Mouse (Mus musculus) embryonic fibroblast, embryonic 13.5 days (primary cell): ENCODE measurements around the gene AC134908.4. TPM values are rescaled to one million over a fixed set of nuclear protein-coding genes. Genes with fewer than 3 reads are reported as not detected.
A peak's percentile ranks its signal among the peaks of the same experiment; 100 is the strongest.

Experiments
- H3K27ac ChIP-seq: 2 replicates; pipeline ENCODE4 v1.5.1; 2012; ENCODE audit warnings: low read length, control low read depth, inconsistent platforms; ENCODE audit not compliant: insufficient read depth
- H3K4me1 ChIP-seq: 2 replicates; pipeline ENCODE4 v1.6.1; 2011; ENCODE audit warnings: low read length; ENCODE audit not compliant: control insufficient read depth, insufficient read depth
- H3K4me3 ChIP-seq: 2 replicates; pipeline ENCODE4 v1.5.1; 2011; ENCODE audit warnings: mild to moderate bottlenecking, control low read depth, low read length; ENCODE audit not compliant: insufficient read depth
- CTCF ChIP-seq: IDR thresholded peaks from 2 replicates; pipeline ENCODE4 v1.5.1; 2011; ENCODE audit warnings: mild to moderate bottlenecking, control low read depth, low read length, moderate library complexity, borderline replicate concordance; ENCODE audit not compliant: insufficient read depth
- POLR2A ChIP-seq: IDR thresholded peaks from 2 replicates; pipeline ENCODE4 v1.6.1; 2011; ENCODE audit warnings: low read depth, mild to moderate bottlenecking, control low read depth, low read length, moderate library complexity
- polyA plus RNA-seq: library from polyadenylated mRNA; stranded (reverse); fragments of >200 nt; gene quantifications from 2 replicates; pipeline ENCODE4 v1.2.4, GENCODE M21; 2011; ENCODE audit warnings: low read depth; ENCODE audit not compliant: missing spikeins, insufficient read length

Gene AC134908.4
- polyA plus RNA-seq, 1 experiment, result not detected

DNA sequence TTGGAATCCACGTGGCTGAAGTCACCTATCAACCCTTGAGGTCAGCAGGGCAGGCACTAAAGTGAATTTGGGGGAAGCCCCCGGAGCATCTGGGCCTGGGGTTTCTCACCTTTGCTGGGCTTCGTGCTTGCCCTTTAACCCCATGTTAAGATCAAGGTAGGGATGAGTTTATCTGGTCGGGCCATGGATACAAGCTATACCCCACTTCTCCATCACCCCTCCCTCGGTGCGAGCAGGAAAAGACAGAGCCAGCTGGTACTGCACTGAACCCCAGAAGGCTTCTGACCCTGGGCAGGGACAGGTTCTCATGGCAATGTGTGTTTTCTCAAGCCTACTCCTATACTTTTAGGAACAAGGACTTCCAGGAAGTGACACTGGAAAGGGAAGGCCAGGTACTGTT is 14.1 kb downstream of the AC134908.4 start:
- H3K4me1 ChIP-seq, result no peaks in the 10 kb centered on the region
- no peak overlapping the region for H3K4me3 ChIP-seq
- TF ChIP-seq CTCF, result no peak
- no peak for TF ChIP-seq POLR2A
- no peak overlapping the region for H3K27ac ChIP-seq

DNA sequence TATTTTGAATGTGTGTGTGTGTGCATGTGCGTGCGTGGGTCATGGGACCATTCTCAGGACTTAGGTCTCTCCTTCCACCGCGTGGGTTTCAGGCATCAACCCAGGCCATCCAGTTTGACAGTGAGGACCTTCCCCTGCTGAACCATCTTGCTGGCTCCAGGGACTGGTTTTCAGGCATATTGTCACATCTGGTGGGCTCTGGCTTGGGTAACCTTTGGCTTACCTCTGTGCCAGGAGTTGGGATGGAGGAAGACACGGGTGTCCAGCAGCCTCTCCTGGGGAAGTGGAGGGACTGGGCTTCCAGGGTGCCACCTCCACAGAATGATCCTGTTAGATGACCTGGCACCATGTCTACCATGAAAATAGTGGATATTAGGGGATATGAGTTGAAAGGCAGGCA is 17.5 kb downstream of the AC134908.4 start:
- TF ChIP-seq POLR2A, result no peak
- no peak for TF ChIP-seq CTCF
- H3K27ac ChIP-seq, result no peak overlapping the region
- no peaks in the 10 kb centered on the region for H3K4me1 ChIP-seq
- H3K4me3 ChIP-seq, result no peak overlapping the region

DNA sequence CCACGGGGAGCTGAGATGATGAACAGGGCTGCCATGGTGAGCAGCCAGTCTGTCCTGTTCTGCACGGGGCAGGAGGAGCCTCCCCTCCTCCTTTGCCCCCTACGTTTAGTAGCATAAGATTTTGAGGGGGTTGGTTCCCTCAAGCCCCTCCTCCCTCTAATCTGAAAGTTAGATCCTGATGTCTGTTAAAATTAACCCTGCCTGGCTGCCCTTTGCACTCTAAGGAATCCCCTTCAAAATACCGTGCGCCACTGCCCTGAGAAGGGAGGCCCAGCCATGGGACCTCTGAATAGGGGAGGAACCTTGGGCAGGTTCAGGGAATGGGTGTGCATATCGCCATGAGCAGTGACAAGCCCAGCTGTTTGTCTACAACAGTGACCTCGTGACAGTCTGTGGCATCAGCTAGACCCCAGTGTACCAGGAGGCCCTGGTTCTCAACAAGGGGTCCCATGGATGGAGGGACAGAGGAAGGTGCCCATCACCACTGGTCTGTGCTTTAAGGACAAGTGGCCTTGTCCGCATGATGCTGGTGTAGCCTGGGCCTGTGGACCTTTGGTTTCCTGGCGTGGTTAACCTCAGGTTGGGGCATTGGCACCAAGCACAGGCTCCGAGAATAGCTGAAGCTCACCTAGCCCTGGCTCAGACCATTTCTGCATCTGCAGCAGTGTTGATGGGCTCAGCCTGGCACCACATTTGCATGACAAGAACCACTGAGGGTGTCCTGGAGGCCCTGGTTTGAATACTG is 20.0 kb downstream of the AC134908.4 start:
- H3K4me3 ChIP-seq, result no peak overlapping the region
- TF ChIP-seq POLR2A (no peak), CTCF (no peak)
- no peak overlapping the region for H3K27ac ChIP-seq
- no peaks in the 10 kb centered on the region for H3K4me1 ChIP-seq

DNA sequence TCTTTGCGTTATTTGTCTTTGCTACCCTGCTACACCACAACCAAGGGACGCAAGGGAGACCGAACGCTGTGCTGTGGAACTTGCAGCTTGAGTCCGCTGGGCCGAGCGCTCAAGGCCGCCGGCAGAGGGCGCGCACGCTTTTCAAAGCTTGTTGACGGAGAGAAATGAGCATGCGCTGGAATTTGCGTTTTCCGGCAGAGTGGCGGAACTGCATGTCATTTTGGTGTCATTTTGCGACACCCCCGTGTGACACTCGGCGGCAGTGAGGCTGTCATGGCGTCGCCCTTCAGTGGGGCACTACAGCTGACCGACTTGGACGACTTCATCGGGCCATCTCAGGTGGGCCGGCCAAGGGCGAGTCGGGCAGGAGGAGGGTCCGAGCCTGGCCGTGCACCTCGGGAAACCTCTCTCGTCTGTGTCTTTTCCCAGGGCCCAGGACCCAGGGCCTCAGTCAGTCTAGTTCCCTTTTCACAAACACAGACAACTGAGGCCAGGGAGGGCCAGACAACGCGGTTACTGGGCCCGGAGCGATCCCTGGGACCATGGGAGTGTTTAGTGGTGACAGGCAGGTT is 21.8 kb downstream of the AC134908.4 start, which contains the start of gene Narfl:
TSS of gene Narfl (plus strand) at position 228 of the 572 bp plus-strand sequence.
- H3K27ac ChIP-seq, result no peak within 1 kb of the TSS

DNA sequence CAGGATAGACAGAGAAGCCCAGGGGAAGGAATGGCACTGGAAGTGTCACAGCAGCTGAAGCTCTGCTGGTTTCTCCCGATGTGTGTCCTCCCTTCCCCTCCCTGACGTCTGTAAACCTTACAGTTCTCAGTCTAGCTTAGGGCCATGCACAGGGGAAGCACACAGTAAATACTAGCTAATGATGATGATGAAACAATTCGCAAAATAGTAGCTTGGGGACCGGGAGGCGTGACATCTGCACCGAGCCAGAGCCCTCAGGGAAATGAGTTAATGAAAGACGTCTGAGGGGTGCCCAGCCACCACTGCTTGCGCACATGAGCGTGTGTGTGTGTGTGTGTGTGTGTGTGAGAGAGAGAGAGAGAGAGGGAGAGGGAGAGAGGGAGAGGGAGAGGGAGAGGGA is 26.1 kb downstream of the AC134908.4 start:
- H3K4me1 ChIP-seq, result no peaks in the 10 kb centered on the region
- H3K27ac ChIP-seq, result no peak overlapping the region
- TF ChIP-seq CTCF (no peak), POLR2A (no peak)
- no peak overlapping the region for H3K4me3 ChIP-seq

More for the DNA sequence above, 21.8 kb downstream of the AC134908.4 start, which contains the start of gene Narfl:
- TF ChIP-seq POLR2A (peak; percentile 88), CTCF (peak; percentile 90)
- H3K4me3 ChIP-seq, result peak within 1 kb of the TSS; percentile 62
- no peaks in the 10 kb centered on the region for H3K4me1 ChIP-seq

DNA sequence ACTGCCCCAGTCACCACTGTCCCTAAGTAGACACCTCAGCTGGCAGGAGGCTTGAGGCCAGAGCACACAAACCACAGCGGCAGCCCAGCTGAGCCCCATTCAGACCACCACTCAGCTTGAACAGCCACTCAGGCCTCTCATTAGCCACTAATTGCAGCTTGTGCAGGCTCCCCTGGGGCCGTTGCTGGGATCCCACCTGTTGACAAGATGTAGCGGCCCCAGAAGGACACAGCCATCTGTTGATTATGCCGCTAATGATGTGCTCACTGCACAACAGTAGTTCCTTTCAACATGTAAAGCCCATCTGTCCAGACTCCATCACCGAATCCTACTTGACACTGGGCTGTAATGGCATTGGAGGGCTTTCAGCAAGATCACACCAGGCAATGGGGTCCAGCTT is 29.6 kb downstream of the AC134908.4 start:
- H3K4me1 ChIP-seq, result no peaks in the 10 kb centered on the region
- H3K4me3 ChIP-seq, result no peak overlapping the region
- no peak overlapping the region for H3K27ac ChIP-seq
- TF ChIP-seq CTCF (no peak), POLR2A (no peak)

DNA sequence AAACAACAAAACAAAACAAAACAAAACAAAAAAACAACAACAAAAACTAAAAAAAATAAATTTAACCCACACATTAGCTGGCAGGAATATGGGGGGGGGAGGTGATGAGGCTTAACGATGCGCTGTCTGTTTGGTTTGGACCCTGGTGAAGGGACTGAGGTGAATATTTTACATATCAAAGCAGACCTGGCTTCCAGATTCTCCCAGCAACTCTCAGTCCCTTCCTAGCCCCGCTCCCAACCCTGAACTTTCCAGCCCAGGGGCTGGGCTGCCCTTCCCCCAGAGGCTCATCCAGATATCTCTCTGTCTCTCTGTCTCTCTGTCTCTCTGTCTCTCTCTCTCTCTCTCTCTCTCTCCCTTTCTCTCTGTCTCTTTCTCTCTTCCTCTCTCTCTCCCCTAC is 32.9 kb downstream of the AC134908.4 start:
- Histone ChIP-seq H3K4me1 (no peaks in the 10 kb centered on the region), H3K27ac (no peak overlapping the region), H3K4me3 (no peak overlapping the region)
- TF ChIP-seq CTCF (no peak), POLR2A (no peak)

DNA sequence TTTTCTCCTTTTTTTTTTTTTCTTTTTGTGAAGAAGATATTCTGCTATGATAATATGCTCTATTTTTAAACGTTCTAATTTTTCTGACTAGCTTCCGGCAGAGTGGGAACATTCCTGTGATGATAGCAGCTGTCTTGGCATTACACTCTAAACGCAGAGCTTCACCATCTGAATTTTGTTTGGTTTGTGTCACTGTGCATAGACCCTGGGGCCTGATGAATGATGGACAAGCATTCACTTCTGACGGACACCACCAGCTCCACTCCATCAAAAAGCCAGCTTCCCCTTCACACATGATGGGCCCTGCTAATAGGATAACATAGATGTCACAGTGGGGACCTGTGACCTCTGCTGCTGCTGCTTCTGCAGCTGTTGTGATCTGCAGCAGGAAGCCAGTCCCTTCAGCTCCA is 33.9 kb downstream of the AC134908.4 start:
- no peak for TF ChIP-seq POLR2A
- TF ChIP-seq CTCF, result no peak
- Histone ChIP-seq H3K27ac (no peak overlapping the region), H3K4me3 (no peak overlapping the region), H3K4me1 (peaks cover 7% of the 10 kb centered on the region)

DNA sequence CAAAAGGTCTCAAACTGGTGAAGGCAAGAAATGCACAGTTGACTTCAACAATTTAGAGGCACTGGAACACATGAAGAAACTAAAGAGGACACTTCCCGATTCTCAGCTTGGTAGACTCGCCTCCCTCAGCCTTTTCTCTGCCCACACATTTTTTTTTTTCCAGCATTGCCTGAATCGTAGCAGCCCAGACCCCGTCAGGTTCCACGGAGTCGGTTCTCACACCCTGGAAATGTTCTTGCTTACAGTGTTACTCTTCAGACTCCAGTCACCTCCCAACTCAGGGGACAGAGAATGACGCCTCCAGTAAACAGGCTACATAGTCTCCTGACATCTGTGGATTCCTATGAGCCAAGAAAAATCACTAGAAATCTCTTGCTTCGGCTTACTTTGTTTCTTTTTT is 35.3 kb downstream of the AC134908.4 start:
- Histone ChIP-seq H3K27ac (no peak overlapping the region), H3K4me3 (no peak overlapping the region), H3K4me1 (peaks cover 15% of the 10 kb centered on the region)
- no peak for TF ChIP-seq CTCF
- no peak for TF ChIP-seq POLR2A

DNA sequence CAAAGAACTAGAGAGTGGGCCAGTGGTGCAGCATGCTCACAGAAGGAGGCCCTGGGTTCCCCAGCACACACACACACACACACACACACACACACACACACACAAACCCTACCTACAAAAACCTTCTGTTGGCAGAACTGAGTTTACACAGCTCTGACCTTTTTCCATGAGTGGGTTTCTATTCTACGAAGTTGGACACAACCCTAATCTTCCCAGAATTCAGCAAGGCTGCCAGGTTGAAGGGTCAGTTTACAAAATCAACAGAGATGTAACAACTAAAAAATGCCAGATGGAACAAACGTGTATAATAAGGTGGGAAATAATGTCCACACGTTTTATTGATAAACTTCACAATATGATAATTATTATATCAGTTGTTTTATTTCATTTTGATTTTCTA is 37.8 kb downstream of the AC134908.4 start:
- TF ChIP-seq POLR2A (no peak), CTCF (no peak)
- peak overlapping the region; percentile 76; the same call in 1 of the 2 replicates for H3K27ac ChIP-seq
- H3K4me1 ChIP-seq, result peaks cover 15% of the 10 kb centered on the region
- H3K4me3 ChIP-seq, result no peak overlapping the region
